Mouse (Mus musculus): ENCODE results near the gene Daam2. TPM values are rescaled to one million over a fixed set of nuclear protein-coding genes. Genes with fewer than 3 reads are reported as not detected.

Daam2 gene
- polyA plus RNA-seq, 1 experiment, result 3.6 TPM

DNA sequence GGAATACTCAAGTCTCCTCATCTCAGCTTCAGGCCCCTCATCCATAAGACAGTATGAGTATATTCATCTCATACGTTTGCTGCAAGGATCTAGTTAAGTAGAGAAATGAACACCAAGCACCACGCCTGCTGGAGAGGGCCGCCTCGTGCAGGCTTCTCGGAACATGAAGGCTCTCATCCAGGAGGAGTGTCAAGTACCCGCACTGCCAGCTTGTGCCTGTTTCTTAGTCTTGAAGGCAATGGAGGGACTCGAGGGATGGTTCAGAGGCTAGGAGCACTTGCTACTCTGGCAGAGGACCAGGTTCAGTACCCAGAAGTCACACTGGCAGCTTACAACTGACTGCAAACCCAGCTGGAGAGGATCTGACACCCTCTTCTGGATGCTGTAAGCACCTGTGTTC lies 12.2 kb downstream of the Daam2 start:
- Histone ChIP-seq H3K4me1 (ENCODE audit: control insufficient read depth, insufficient read depth, insufficient read length, low read length) (no peaks in the 10 kb centered on the region), H3K27ac (ENCODE audit: insufficient read depth, low read depth, low read length) (no peak overlapping the region), H3K4me3 (ENCODE audit: low read depth, low read length) (no peak overlapping the region), H3K27me3 (ENCODE audit: control insufficient read depth, insufficient read depth, low read length) (no peaks in the 10 kb centered on the region), H3K36me3 (ENCODE audit: control insufficient read depth, insufficient read depth, low read length) (no peaks in the 10 kb centered on the region)
- TF ChIP-seq CTCF (IDR thresholded peaks at IDR 0.05; ENCODE audit: extremely low read depth, insufficient read length, insufficient replicate concordance, low read depth, low read length), result no peak
- no peak for TF ChIP-seq POLR2A (IDR thresholded peaks at IDR 0.05; ENCODE audit: low read depth, low read length)
- WGBS, result 77% methylated on average over 7 of the region's 7 CpGs

DNA sequence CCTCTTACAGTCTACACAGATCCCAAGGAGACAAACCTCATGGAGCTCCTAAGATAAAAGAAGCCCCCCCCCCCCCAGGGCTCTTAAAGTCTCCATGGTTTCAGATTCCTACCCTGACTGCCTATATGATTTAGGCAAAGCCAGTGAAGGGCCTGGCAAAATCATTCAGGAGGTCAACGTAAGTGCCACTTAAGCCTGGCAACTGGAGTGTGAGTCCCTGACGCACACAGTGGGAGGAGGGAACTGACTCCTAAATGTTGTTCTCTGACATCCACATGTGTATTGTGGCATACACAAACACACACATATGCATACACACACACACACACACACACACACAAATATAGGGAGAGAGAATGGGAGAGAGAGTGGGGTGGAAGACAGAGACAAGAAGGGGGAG lies 12.7 kb downstream of the Daam2 start:
- no peak overlapping the region for H3K27ac ChIP-seq (ENCODE audit: insufficient read depth, low read depth, low read length)
- H3K4me1 ChIP-seq (ENCODE audit: control insufficient read depth, insufficient read depth, insufficient read length, low read length), result no peaks in the 10 kb centered on the region
- 77% methylated on average over 2 of the region's 2 CpGs for WGBS
- no peaks in the 10 kb centered on the region for H3K27me3 ChIP-seq (ENCODE audit: control insufficient read depth, insufficient read depth, low read length)
- no peaks in the 10 kb centered on the region for H3K36me3 ChIP-seq (ENCODE audit: control insufficient read depth, insufficient read depth, low read length)
- no peak overlapping the region for H3K4me3 ChIP-seq (ENCODE audit: low read depth, low read length)
- TF ChIP-seq POLR2A (IDR thresholded peaks at IDR 0.05; ENCODE audit: low read depth, low read length) (no peak), CTCF (IDR thresholded peaks at IDR 0.05; ENCODE audit: extremely low read depth, insufficient read length, insufficient replicate concordance, low read depth, low read length) (no peak)

DNA sequence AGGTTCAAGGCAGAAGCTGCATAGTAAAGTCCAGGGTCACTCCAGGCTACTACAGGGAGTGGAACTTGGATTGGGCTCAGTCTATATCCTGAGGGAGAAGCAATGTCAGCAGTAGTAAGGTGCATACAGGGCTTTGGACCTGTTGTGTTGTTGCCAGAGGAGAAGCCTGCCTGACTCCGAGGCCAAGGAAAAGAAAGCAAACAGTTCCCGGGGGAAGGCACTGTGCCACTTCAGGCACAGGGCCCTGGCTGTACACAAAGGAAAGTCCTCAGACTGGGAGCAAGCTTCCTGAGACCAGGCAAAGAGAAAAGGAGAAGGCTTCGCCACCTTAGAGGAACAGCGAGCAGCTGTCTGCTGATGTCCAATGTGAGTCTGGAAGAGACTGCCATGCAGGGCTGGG lies 18.1 kb downstream of the Daam2 start:
- Histone ChIP-seq H3K4me1 (ENCODE audit: control insufficient read depth, insufficient read depth, insufficient read length, low read length) (no peaks in the 10 kb centered on the region), H3K27ac (ENCODE audit: insufficient read depth, low read depth, low read length) (no peak overlapping the region), H3K36me3 (ENCODE audit: control insufficient read depth, insufficient read depth, low read length) (no peaks in the 10 kb centered on the region), H3K27me3 (ENCODE audit: control insufficient read depth, insufficient read depth, low read length) (no peaks in the 10 kb centered on the region), H3K4me3 (ENCODE audit: low read depth, low read length) (no peak overlapping the region)
- 54% methylated on average over 4 of the region's 4 CpGs for WGBS
- TF ChIP-seq POLR2A (IDR thresholded peaks at IDR 0.05; ENCODE audit: low read depth, low read length) (no peak), CTCF (IDR thresholded peaks at IDR 0.05; ENCODE audit: extremely low read depth, insufficient read length, insufficient replicate concordance, low read depth, low read length) (no peak)

DNA sequence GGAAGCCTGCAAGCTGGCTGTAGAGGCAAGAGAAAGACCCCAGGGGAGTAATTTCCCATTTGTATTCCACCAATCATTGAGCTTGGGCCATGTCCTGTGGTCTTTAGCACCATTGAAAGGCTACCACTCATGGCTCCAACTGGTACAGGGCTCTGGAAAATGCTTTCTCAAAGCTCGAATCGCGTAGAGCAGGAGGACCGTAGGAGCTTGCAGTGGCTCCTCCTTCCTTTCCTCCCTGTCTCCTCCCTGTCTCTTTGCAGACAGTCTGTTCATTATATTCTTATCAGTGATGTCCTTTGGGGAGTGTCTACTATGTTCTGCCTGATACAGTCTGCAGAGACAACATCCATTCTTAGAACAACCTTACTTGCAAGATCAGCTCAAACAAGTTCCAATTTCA lies 18.7 kb downstream of the Daam2 start:
- no peak overlapping the region for H3K27ac ChIP-seq (ENCODE audit: insufficient read depth, low read depth, low read length)
- TF ChIP-seq POLR2A (IDR thresholded peaks at IDR 0.05; ENCODE audit: low read depth, low read length) (no peak), CTCF (IDR thresholded peaks at IDR 0.05; ENCODE audit: extremely low read depth, insufficient read length, insufficient replicate concordance, low read depth, low read length) (no peak)
- H3K27me3 ChIP-seq (ENCODE audit: control insufficient read depth, insufficient read depth, low read length), result no peaks in the 10 kb centered on the region
- H3K4me3 ChIP-seq (ENCODE audit: low read depth, low read length), result no peak overlapping the region
- H3K4me1 ChIP-seq (ENCODE audit: control insufficient read depth, insufficient read depth, insufficient read length, low read length), result no peaks in the 10 kb centered on the region
- no peaks in the 10 kb centered on the region for H3K36me3 ChIP-seq (ENCODE audit: control insufficient read depth, insufficient read depth, low read length)
- whole genome bisulfite sequencing, result 54% methylated on average over 4 of the region's 4 CpGs

DNA sequence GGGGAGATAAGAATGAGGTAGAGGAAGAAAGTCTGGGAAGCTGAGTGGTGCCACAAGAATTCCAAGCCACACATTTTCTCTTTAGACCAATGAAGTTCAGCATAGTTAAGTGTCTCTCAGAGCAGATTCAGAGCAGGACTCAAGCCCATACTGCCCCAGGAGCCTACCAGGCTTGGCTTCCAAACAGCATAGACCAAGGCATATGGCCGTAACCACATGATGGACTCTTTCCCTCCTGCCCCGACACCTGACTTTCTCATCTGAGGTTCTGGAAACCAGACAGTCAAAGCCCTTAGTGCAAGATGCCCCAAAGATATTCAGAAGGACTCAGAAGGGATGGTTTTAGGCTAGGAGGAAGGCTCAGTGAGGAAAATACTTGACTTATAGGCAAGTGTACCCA lies 19.6 kb downstream of the Daam2 start:
- TF ChIP-seq POLR2A (IDR thresholded peaks at IDR 0.05; ENCODE audit: low read depth, low read length), result no peak
- no peak for TF ChIP-seq CTCF (IDR thresholded peaks at IDR 0.05; ENCODE audit: extremely low read depth, insufficient read length, insufficient replicate concordance, low read depth, low read length)
- no peak overlapping the region for H3K4me3 ChIP-seq (ENCODE audit: low read depth, low read length)
- H3K27me3 ChIP-seq (ENCODE audit: control insufficient read depth, insufficient read depth, low read length), result no peaks in the 10 kb centered on the region
- H3K4me1 ChIP-seq (ENCODE audit: control insufficient read depth, insufficient read depth, insufficient read length, low read length), result no peaks in the 10 kb centered on the region
- WGBS, result 94% methylated on average over 2 of the region's 2 CpGs
- H3K36me3 ChIP-seq (ENCODE audit: control insufficient read depth, insufficient read depth, low read length), result no peaks in the 10 kb centered on the region
- H3K27ac ChIP-seq (ENCODE audit: insufficient read depth, low read depth, low read length), result no peak overlapping the region

DNA sequence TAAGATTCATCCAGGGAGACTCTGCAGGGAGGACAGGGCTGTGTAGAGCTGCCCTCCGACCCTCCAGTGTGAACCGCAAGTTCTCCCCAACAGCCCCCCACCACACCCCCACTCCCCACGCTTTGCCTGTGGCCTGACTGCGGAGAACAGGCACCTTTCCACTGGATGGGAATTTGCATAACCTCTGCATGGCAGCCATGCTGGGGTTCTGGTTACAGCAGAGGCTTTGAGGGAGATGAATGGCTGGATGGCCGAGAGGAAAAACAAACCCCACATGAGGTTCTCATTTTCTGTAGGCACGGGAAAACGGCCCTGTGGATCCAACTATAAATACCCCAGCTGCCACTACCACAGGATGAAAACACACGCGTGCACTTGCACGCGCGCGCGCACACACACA lies 23.4 kb downstream of the Daam2 start:
- Histone ChIP-seq H3K4me1 (ENCODE audit: control insufficient read depth, insufficient read depth, insufficient read length, low read length) (no peaks in the 10 kb centered on the region), H3K36me3 (ENCODE audit: control insufficient read depth, insufficient read depth, low read length) (no peaks in the 10 kb centered on the region), H3K27me3 (ENCODE audit: control insufficient read depth, insufficient read depth, low read length) (no peaks in the 10 kb centered on the region), H3K27ac (ENCODE audit: insufficient read depth, low read depth, low read length) (no peak overlapping the region), H3K4me3 (ENCODE audit: low read depth, low read length) (no peak overlapping the region)
- WGBS, result 86% methylated on average over 14 of the region's 14 CpGs
- TF ChIP-seq POLR2A (IDR thresholded peaks at IDR 0.05; ENCODE audit: low read depth, low read length) (no peak), CTCF (IDR thresholded peaks at IDR 0.05; ENCODE audit: extremely low read depth, insufficient read length, insufficient replicate concordance, low read depth, low read length) (no peak)

DNA sequence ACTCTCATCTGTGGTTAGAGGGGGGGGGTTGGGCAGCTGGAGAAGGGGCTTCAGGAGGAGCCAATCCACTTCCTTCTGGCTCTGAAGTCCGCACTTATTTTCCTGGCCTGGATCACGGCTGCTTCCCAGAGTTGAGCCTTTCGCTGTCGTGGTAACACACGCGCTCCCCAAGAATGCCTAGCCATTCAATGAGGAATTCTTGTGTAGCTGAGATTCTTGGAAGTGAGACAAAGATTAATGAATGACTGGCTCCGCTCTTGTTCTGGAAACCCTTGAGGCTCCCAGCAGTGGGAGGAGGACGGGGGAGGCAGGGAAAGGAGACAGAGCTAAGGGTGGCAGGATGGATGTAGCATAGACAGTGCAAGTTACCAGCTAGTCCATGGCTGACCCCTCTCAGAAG lies 24.9 kb downstream of the Daam2 start:
- TF ChIP-seq CTCF (IDR thresholded peaks at IDR 0.05; ENCODE audit: extremely low read depth, insufficient read length, insufficient replicate concordance, low read depth, low read length) (no peak), POLR2A (IDR thresholded peaks at IDR 0.05; ENCODE audit: low read depth, low read length) (no peak)
- H3K4me1 ChIP-seq (ENCODE audit: control insufficient read depth, insufficient read depth, insufficient read length, low read length), result no peaks in the 10 kb centered on the region
- H3K36me3 ChIP-seq (ENCODE audit: control insufficient read depth, insufficient read depth, low read length), result no peaks in the 10 kb centered on the region
- H3K27ac ChIP-seq (ENCODE audit: insufficient read depth, low read depth, low read length), result no peak overlapping the region
- no peak overlapping the region for H3K4me3 ChIP-seq (ENCODE audit: low read depth, low read length)
- WGBS, result 25% methylated on average over 8 of the region's 8 CpGs
- no peaks in the 10 kb centered on the region for H3K27me3 ChIP-seq (ENCODE audit: control insufficient read depth, insufficient read depth, low read length)

DNA sequence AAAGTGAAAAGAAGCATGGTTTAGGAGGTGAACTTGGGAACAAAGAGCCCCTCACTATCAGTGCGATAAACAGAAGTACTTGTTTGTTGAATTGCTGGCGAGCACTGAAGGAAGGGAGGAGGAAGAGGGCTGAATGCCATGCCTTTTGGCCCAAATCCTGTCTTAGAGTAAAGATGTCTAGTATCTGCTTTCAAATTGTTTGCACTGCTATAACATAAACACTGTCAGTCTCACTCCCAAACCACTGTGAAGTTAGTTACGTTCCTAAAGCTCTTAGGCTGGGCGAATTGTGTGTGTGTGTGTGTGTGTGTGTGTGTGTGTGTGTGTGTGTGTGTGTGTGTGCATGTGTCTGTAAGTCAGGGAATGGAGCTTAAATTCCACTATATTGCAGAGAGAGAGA lies 28.6 kb downstream of the Daam2 start:
- no peak overlapping the region for H3K27ac ChIP-seq (ENCODE audit: insufficient read depth, low read depth, low read length)
- 63% methylated on average over 4 of the region's 4 CpGs for WGBS

More for the DNA sequence above, 28.6 kb downstream of the Daam2 start:
- no peaks in the 10 kb centered on the region for H3K4me1 ChIP-seq (ENCODE audit: control insufficient read depth, insufficient read depth, insufficient read length, low read length)
- H3K4me3 ChIP-seq (ENCODE audit: low read depth, low read length), result no peak overlapping the region
- no peak for TF ChIP-seq POLR2A (IDR thresholded peaks at IDR 0.05; ENCODE audit: low read depth, low read length)
- no peak for TF ChIP-seq CTCF (IDR thresholded peaks at IDR 0.05; ENCODE audit: extremely low read depth, insufficient read length, insufficient replicate concordance, low read depth, low read length)
- no peaks in the 10 kb centered on the region for H3K36me3 ChIP-seq (ENCODE audit: control insufficient read depth, insufficient read depth, low read length)
- H3K27me3 ChIP-seq (ENCODE audit: control insufficient read depth, insufficient read depth, low read length), result no peaks in the 10 kb centered on the region
